Mouse (Mus musculus) stomach, embryonic 16.5 days (tissue): ENCODE results near the gene Raver2. TPM values are rescaled to one million over a fixed set of nuclear protein-coding genes. Genes with fewer than 3 reads are reported as not detected.

ENCODE experiments used
- ATAC-seq: fragments of 200-750 bp; cut with Nextera tagmentation; 2 replicates; pipeline ENCODE4 v1.8.0; 2017; ENCODE audit warnings: moderate number of reproducible peaks, moderate TSS enrichment; ENCODE audit not compliant: insufficient read depth, low FRiP score
- H3K27ac ChIP-seq: fragments of 300-500 bp; sonication (generic); 2 replicates; pipeline ENCODE4 v1.5.1; 2014; ENCODE audit warnings: low read length
- H3K27me3 ChIP-seq: fragments of 300-500 bp; sonication (generic); 2 replicates; pipeline ENCODE4 v1.6.1; 2014; ENCODE audit warnings: low read length, control low read depth, mixed read lengths; ENCODE audit not compliant: control insufficient read depth, insufficient read depth
- H3K36me3 ChIP-seq: fragments of 300-500 bp; sonication (generic); 2 replicates; pipeline ENCODE4 v1.6.1; 2014; ENCODE audit warnings: low read length; ENCODE audit not compliant: control insufficient read depth, insufficient read depth
- H3K4me1 ChIP-seq: fragments of 300-500 bp; sonication (generic); 2 replicates; pipeline ENCODE4 v1.6.1; 2014; ENCODE audit warnings: low read length, control low read depth, mixed read lengths; ENCODE audit not compliant: control insufficient read depth, insufficient read depth
- H3K4me2 ChIP-seq: fragments of 300-500 bp; sonication (generic); 2 replicates; pipeline ENCODE4 v1.6.1; 2014; ENCODE audit warnings: low read depth, low read length, mixed read lengths
- H3K4me3 ChIP-seq: fragments of 300-500 bp; sonication (generic); replicated peaks from 2 replicates; pipeline ENCODE4 v1.5.1; 2014; ENCODE audit warnings: mild to moderate bottlenecking, low read length
- H3K9ac ChIP-seq: fragments of 300-500 bp; sonication (generic); 2 replicates; pipeline ENCODE4 v1.6.1; 2014; ENCODE audit warnings: low read length
- H3K9me3 ChIP-seq: fragments of 300-500 bp; sonication (generic); replicated peaks from 2 replicates; pipeline ENCODE4 v1.6.1; 2016; ENCODE audit warnings: low read length, control low read depth; ENCODE audit not compliant: control insufficient read depth
- WGBS: fragments of 180-500 bp; shearing (Covaris S2); extraction: QIAGEN DNeasy Blood & Tissue Kit; methylation state at CpG from one replicate; pipeline ENCODE4 v1.1.7; 2014; 5-methylcytosine and 5-hydroxymethylcytosine counted together
- polyA plus RNA-seq: library from polyadenylated mRNA; unstranded; fragments of >200 nt; fragmentation: Nextera tagmentation; extraction: Ambion mirVana; gene quantifications from 2 replicates; pipeline ENCODE4 v1.2.1, GENCODE M21; 2015

The Raver2 gene
- polyA plus RNA-seq, 1 experiment from 2014 or later, result 9.4 TPM

DNA sequence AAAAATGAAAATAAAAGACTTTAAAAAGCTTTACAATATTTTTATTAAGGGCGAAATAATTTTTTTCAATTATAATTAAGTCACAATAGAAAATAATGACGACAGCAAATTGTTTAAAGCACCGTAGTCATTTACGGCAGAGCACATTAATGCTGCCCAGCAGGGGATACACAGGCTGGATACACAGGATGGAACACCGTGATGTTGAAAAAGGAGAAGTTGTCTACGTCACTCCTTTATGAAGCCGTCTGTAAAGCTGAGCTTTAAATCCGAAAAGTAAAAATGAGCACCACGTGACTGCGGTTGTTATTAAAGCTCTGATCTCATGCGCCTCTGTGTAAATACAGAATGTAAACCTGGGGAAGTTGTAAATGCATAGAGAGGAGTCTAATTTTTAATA lies 69.2 kb downstream of the Raver2 start:
- Histone ChIP-seq H3K9me3 (no peaks in the 10 kb centered on the region), H3K9ac (no peak overlapping the region), H3K36me3 (no peaks in the 10 kb centered on the region), H3K4me1 (no peaks in the 10 kb centered on the region), H3K4me2 (no peak overlapping the region), H3K27ac (no peak overlapping the region), H3K4me3 (no peak overlapping the region), H3K27me3 (no peaks in the 10 kb centered on the region)
- WGBS, result 88% methylated on average over 11 of the region's 11 CpGs
- ATAC-seq, result no peak

DNA sequence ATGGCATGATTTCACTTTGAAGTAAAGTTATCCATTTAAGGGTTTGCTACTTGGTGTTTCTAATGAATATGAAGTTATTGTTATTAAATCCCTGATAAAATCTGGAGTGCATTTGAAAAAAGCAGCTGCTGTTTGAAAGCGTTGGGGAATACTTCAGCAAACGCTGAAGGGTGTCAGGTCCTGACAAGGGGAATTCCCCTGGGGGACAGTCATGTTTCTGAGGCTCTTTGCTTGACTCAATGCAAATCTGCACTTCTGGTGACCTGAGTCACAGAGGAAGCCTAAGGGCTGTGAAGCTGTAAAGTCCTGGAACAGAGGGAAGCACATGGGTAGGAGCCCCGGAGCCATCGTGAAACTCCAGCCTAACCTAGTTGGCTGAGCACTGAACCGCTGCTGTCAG lies 73.0 kb downstream of the Raver2 start:
- Histone ChIP-seq H3K4me1 (0 out of 2 replicates have a peak, but pooled peaks cover 3% of the 10 kb centered on the region), H3K36me3 (no peaks in the 10 kb centered on the region), H3K27me3 (no peaks in the 10 kb centered on the region), H3K4me2 (no peak overlapping the region), H3K27ac (no peak overlapping the region), H3K4me3 (no peak overlapping the region), H3K9ac (no peak overlapping the region), H3K9me3 (no peaks in the 10 kb centered on the region)
- no peak for ATAC-seq
- 76% methylated on average over 5 of the region's 5 CpGs for WGBS

DNA sequence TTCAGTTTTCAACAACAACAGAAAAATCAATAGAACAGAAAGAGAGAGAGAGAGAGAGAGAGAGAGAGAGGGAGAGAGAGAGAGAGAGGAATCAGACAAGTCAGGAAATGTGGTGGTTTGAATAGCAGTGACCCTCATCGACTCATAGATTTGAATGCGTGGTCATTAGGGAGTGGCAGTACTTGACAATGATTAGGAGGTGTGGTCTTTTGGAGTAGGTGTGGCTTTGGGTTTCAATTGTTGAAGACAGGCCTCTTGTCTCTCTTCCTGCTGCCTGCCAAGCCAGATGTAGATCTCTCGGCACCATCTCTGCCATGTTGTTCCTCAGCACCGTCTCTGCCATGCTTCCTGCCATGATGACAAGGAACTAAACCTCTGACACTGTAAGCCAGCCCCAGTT lies 75.1 kb downstream of the Raver2 start:
- H3K36me3 ChIP-seq, result no peaks in the 10 kb centered on the region
- no peaks in the 10 kb centered on the region for H3K9me3 ChIP-seq
- H3K9ac ChIP-seq, result no peak overlapping the region
- no peak overlapping the region for H3K4me2 ChIP-seq
- H3K4me3 ChIP-seq, result no peak overlapping the region
- WGBS, result 63% methylated on average over 4 of the region's 4 CpGs
- ATAC-seq, result no peak
- no peak overlapping the region for H3K27ac ChIP-seq
- H3K27me3 ChIP-seq, result no peaks in the 10 kb centered on the region
- H3K4me1 ChIP-seq, result 0 out of 2 replicates have a peak, but pooled peaks cover 3% of the 10 kb centered on the region

DNA sequence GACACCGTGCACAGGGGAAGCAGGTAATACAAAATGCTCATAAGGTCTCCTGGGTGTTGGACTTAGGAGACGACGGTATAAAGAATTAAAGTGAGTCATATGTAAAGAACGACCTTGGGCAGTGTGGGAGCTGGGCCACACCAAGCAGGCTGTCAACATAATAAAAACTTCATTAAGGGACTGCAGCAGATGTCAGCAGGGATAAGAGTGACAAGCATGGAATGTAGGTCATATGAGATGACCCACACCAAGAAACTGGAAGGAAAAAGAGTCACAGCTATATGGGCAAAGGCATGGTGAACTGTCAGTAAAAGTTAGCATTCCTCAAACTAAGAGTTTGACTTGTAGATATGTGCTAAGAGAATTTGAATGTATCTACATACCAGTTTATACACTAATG lies 75.6 kb downstream of the Raver2 start:
- no peaks in the 10 kb centered on the region for H3K9me3 ChIP-seq
- H3K4me1 ChIP-seq, result 0 out of 2 replicates have a peak, but pooled peaks cover 3% of the 10 kb centered on the region
- H3K9ac ChIP-seq, result no peak overlapping the region
- H3K4me3 ChIP-seq, result no peak overlapping the region
- 64% methylated on average over 4 of the region's 4 CpGs for WGBS
- ATAC-seq, result no peak
- H3K36me3 ChIP-seq, result no peaks in the 10 kb centered on the region
- no peak overlapping the region for H3K4me2 ChIP-seq
- H3K27ac ChIP-seq, result no peak overlapping the region
- H3K27me3 ChIP-seq, result no peaks in the 10 kb centered on the region

DNA sequence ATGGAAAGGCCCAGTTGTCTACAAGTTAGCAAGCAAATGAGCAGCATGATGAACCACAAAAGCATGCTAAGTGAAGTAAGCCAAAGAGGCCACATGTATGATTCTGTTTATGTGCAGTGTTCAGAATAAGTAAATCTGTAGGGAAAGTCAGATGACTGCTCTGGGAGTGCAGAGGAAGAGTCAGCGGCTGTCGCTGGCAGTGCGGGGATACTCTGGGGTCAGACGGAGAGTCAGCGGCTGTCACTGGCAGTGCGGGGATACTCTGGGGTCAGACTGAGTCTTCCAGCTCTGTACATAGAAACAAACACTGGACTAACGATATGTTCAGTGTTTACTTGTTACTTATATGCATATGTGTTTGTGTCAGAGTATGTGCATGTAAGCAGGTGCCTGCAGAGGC lies 76.0 kb downstream of the Raver2 start:
- ATAC-seq, result no peak
- WGBS, result 65% methylated on average over 7 of the region's 7 CpGs
- H3K9ac ChIP-seq, result no peak overlapping the region

DNA sequence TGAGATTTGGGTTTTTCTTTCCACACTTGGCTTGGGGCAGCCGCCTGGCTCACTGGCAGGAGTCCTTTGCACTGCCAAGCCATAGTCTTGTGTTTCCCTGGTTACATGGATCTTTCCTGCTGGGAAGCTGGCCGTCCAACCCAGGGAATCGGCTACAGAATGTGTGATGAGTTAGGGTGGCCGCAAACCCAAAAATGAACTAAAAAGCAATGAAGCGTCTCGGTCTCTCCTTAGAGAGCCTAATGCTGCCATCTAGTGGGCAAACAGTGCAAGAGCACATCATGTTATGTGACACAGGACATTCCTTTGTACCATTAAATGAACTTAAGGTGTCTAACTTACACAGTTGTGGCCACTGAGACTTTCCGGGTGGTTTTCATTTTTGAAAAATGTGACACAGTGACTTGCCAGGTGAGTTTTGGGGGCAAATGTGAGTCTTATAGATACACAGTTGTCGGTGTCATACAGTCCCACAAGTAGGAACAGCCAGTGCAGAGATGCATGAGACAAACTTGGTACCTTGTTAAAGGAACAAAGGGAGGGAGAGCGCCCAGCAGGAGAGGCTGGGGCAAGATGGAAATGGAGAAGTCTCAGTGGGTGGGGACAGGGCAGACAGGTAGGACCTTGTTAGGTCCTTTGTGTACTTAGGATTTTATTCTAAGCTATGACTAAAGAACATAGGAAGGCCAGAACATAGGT lies 77.4 kb downstream of the Raver2 start:
- ATAC-seq, result peak; percentile 47; the same call in 1 of the 2 replicates
- 26% methylated on average over 9 of the region's 9 CpGs for WGBS
- H3K27ac ChIP-seq, result no peak overlapping the region

More for the DNA sequence above, 76.0 kb downstream of the Raver2 start:
- Histone ChIP-seq H3K9me3 (no peaks in the 10 kb centered on the region), H3K27ac (no peak overlapping the region), H3K4me1 (0 out of 2 replicates have a peak, but pooled peaks cover 3% of the 10 kb centered on the region), H3K36me3 (no peaks in the 10 kb centered on the region), H3K4me3 (no peak overlapping the region), H3K27me3 (no peaks in the 10 kb centered on the region), H3K4me2 (no peak overlapping the region)

DNA sequence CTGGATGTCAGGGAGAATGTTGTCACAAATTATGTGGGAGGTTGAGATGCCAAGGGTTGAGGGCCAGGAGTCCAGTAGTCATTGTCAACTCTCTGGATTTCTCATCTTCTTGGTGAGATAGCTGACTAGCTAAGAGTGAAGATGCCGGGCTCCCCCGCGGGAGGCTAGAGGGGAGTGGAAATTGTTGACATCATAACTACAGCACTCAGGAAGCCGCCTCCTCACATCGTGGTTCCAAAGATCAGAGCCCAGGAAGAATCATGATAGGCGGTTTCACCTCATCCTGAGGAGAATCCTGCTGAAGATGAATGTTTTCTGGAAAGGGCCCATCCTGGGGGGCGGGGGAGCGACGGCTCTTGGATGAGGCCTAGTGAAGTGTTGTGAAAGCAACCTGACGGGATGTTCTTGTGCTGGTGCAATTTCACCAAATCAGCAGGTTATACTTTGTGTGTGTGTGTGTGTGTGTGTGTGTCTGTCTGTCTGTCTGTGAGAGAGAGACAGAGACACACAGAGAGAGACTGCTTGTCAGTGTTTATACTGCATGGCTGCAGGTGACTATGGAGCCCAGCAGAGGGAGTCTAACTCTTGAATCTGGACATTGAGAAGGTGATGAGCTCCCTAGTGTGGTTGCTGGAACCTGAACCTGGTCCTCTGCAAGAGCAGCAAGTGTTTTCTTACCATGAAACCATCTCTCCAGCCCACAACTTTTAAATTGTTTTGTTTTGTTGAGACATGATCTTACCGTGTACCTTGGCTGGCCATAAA lies 78.3 kb downstream of the Raver2 start:
- 0 out of 2 replicates have a peak, but pooled peaks cover 2% of the 10 kb centered on the region for H3K36me3 ChIP-seq
- no peak overlapping the region for H3K4me2 ChIP-seq
- no peak overlapping the region for H3K4me3 ChIP-seq
- no peaks in the 10 kb centered on the region for H3K9me3 ChIP-seq
- 84% methylated on average over 11 of the region's 11 CpGs for WGBS
- ATAC-seq, result no peak
- H3K9ac ChIP-seq, result no peak overlapping the region
- H3K27me3 ChIP-seq, result no peaks in the 10 kb centered on the region
- no peak overlapping the region for H3K27ac ChIP-seq
- H3K4me1 ChIP-seq, result 0 out of 2 replicates have a peak, but pooled peaks cover 3% of the 10 kb centered on the region

More for the DNA sequence above, 77.4 kb downstream of the Raver2 start:
- Histone ChIP-seq H3K9ac (0 out of 2 replicates have a peak overlapping the region, but pooled peaks have one; percentile 51), H3K9me3 (no peaks in the 10 kb centered on the region), H3K27me3 (no peaks in the 10 kb centered on the region), H3K36me3 (0 out of 2 replicates have a peak, but pooled peaks cover 2% of the 10 kb centered on the region), H3K4me2 (no peak overlapping the region), H3K4me1 (0 out of 2 replicates have a peak, but pooled peaks cover 3% of the 10 kb centered on the region), H3K4me3 (no peak overlapping the region)

DNA sequence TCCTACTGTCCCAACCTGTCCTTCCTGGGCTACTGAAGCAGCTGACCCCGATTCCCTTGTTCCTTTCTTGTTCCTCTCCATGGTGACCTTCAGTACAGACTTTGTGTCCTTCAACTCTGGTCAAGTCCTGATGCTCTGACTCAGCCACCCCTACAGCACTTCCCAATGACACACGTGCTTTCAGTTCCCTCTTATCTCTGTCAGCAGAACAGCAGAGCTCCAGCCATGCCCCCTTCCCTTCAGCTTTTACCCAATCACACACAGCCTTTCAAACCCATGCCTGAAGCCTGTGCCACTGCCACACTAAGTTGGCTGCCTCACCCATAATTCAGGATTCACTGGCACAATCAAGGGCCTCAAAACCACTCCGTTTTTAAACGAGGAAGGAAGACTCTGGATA lies 86.8 kb downstream of the Raver2 start:
- Histone ChIP-seq H3K4me2 (no peak overlapping the region), H3K9ac (no peak overlapping the region), H3K27ac (no peak overlapping the region), H3K27me3 (no peaks in the 10 kb centered on the region), H3K36me3 (peaks cover 15% of the 10 kb centered on the region; the same call in 1 of the 2 replicates), H3K4me3 (no peak overlapping the region), H3K9me3 (no peaks in the 10 kb centered on the region), H3K4me1 (no peaks in the 10 kb centered on the region)
- WGBS, result 75% methylated on average over 4 of the region's 4 CpGs
- no peak; the same call in 1 of the 2 replicates for ATAC-seq

DNA sequence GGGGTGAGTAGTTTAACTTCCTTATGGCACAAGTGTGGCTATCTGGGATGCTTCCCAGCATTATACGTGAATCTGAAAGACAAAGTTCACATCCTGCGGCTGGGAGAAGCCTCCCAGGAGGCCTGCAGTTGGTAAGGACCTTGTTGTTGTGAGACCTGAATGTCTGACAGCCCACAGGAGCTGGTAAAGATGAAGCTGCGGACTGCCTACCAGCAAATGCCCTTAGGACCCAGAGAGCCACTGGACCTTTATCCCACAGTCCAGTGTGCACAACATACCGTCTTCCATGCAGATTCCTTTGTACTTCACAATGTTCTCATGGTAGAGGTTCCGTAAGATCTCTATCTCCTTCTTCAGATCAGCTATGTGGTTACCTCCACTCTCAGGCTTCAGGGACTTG lies 88.7 kb downstream of the Raver2 start:
- Histone ChIP-seq H3K27me3 (no peaks in the 10 kb centered on the region), H3K4me3 (no peak overlapping the region), H3K36me3 (peaks cover 13% of the 10 kb centered on the region; the same call in 1 of the 2 replicates), H3K9me3 (no peaks in the 10 kb centered on the region), H3K4me1 (no peaks in the 10 kb centered on the region), H3K27ac (no peak overlapping the region), H3K4me2 (no peak overlapping the region), H3K9ac (no peak overlapping the region)
- WGBS, result 91% methylated on average over 5 of the region's 5 CpGs
- ATAC-seq, result no peak
